Mouse (Mus musculus) stomach, postnatal 0 days (tissue): ENCODE measurements around the gene Asic4.

Experiments
- CTCF ChIP-seq: IDR thresholded peaks from 2 replicates; pipeline ENCODE4 v1.5.1; 2016; ENCODE audit warnings: antibody characterized with exemption, low read depth, mild to moderate bottlenecking, moderate library complexity
- EP300 ChIP-seq: optimal IDR thresholded peaks from 2 replicates; pipeline ENCODE3; 2016; ENCODE audit warnings: antibody characterized with exemption

DNA sequence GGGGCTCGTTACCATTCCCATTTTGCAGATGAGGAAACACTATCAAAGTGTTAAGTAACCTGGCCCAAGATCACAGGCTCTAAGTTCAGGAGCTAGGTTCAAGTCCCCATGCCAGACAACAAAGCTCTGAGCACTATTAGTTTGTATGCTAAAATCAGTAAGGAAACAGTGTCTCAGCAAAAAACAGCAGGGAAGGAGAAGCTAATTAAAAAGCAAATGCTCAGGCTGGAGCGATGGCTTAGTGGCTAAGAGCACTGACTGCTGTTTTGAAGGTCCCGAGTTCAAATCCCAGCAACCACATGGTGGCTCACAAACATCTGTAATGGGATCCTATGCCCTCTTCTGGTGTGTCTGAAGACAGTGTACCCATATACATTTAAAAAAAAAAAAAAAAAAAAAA is 38.0 kb upstream of the Asic4 start:
- TF ChIP-seq EP300 (no peak), CTCF (no peak)
